Mouse (Mus musculus) forebrain, embryonic 10.5 days (tissue): Measurements from ENCODE around the gene Pik3cd. TPM values are rescaled to one million over a fixed set of nuclear protein-coding genes. Genes with fewer than 3 reads are reported as not detected.

Experiments
- DNase-seq: peaks from one replicate; pipeline ENCODE4 v3.0.0-alpha.2; 2017; ENCODE audit warnings: low spot score; ENCODE audit errors: extremely low spot score
- H3K27ac ChIP-seq: fragments of 300-500 bp; sonication (generic); 2 replicates; pipeline ENCODE4 v1.5.1; 2016; ENCODE audit warnings: mild to moderate bottlenecking
- H3K27me3 ChIP-seq: fragments of 300-500 bp; sonication (generic); 2 replicates; pipeline ENCODE4 v1.6.1; 2016; ENCODE audit warnings: mild to moderate bottlenecking; ENCODE audit not compliant: poor library complexity, severe bottlenecking
- H3K36me3 ChIP-seq: fragments of 300-500 bp; sonication (generic); replicated peaks from 2 replicates; pipeline ENCODE4 v1.6.1; 2016; ENCODE audit warnings: mild to moderate bottlenecking, moderate library complexity
- H3K4me1 ChIP-seq: fragments of 300-500 bp; sonication (generic); 2 replicates; pipeline ENCODE4 v1.6.1; 2016
- H3K4me3 ChIP-seq: fragments of 300-500 bp; sonication (generic); 2 replicates; pipeline ENCODE4 v1.5.1; 2016; ENCODE audit warnings: mild to moderate bottlenecking, moderate library complexity
- H3K9me3 ChIP-seq: fragments of 300-500 bp; sonication (generic); 2 replicates; pipeline ENCODE4 v1.6.1; 2016; ENCODE audit warnings: mild to moderate bottlenecking, moderate library complexity
- WGBS: fragments of 180-500 bp; shearing (Covaris S2); methylation state at CpG from one replicate; pipeline ENCODE4 v1.1.7; 2016; 5-methylcytosine and 5-hydroxymethylcytosine counted together
- polyA plus RNA-seq: library from polyadenylated mRNA; unstranded; fragments of >200 nt; fragmentation: Nextera tagmentation; extraction: Ambion mirVana; gene quantifications from 2 replicates; pipeline ENCODE4 v1.2.1, GENCODE M21; 2016

The Pik3cd gene
- polyA plus RNA-seq, 1 experiment from 2014 or later: 4.6 TPM

GRCm38 (mm10) chr4:149650493-149651193, 51.7 kb downstream of the Pik3cd start:
- Histone ChIP-seq H3K9me3 (no peaks in the 10 kb centered on the region), H3K4me1 (no peaks in the 10 kb centered on the region), H3K36me3 (peaks cover 86% of the 10 kb centered on the region), H3K27me3 (no peaks in the 10 kb centered on the region), H3K4me3 (no peak overlapping the region), H3K27ac (no peak overlapping the region)
- WGBS: 76% methylated on average over 24 of the region's 24 CpGs
- peak; percentile 65 for DNase-seq

DNA sequence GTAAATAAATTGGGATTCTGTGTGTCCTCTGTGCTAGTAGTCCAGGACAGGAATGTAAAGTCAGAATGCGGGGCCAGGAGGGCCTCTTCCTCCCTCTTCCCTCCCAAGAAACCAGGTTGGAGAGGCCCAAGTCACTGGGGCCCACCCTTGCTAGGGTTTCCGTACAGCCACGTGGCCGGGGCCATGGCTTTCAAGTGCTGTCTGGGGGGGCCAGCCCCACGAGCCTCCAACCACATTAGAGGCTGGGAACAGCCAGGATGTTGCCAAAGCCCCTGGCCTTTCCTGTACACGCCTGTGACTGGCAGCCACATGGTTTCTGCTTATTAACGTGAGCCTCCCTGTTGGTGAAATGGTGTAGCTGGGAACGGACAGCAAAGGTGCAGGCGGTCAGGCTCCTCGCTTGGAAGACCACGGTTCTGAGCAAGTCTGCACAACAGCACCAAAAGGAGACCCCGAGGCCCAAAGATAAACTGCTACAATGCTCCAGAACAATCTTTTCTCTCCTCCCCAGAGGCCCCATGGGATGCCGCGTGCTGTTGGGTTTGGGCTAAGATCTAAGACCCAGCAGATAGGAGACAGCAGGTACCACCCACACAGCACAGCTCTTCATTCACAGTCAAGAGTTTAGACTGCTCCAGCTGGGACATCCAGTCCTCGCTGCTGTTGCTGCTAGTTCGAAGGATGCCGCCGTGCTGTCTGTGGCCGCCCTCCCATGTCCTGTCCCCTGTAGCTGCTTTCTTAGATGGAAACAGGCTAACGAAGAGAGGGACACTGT, 54.2 kb downstream of the Pik3cd start:
- WGBS: 90% methylated on average over 20 of the region's 20 CpGs
- peaks cover 100% of the 10 kb centered on the region for H3K36me3 ChIP-seq
- no peak for DNase-seq
- H3K27me3 ChIP-seq: no peaks in the 10 kb centered on the region
- no peaks in the 10 kb centered on the region for H3K9me3 ChIP-seq
- no peak overlapping the region for H3K4me3 ChIP-seq
- H3K4me1 ChIP-seq: no peaks in the 10 kb centered on the region
- H3K27ac ChIP-seq: no peak overlapping the region

DNA sequence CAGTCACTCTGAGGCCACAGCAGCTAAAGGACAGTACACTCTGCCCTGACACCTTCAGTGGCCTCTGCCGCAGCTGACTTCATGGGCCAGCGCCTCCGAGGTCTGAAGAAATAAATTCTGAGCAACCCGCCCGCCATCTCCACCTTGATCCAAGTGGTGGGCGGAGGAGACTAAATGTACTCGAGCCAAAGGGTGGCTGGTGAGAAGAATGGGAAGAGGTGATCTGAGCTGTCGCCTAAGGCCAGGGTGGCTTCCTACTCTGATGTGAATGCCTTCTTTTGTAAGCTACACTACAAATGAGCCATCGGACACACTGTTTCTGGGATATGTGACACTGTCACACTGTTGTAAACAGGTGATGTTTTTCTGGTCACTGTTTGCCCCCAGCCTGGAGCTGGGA, 56.6 kb downstream of the Pik3cd start:
- Histone ChIP-seq H3K9me3 (no peaks in the 10 kb centered on the region), H3K27ac (no peak overlapping the region), H3K27me3 (no peaks in the 10 kb centered on the region), H3K36me3 (peaks cover 100% of the 10 kb centered on the region), H3K4me1 (peaks cover 9% of the 10 kb centered on the region; the same call in 1 of the 2 replicates), H3K4me3 (no peak overlapping the region)
- 95% methylated on average over 9 of the region's 9 CpGs for WGBS
- no peak for DNase-seq

GRCm38 (mm10) chr4:149641956-149642355, 60.4 kb downstream of the Pik3cd start:
- 91% methylated on average over 5 of the region's 5 CpGs for WGBS
- Histone ChIP-seq H3K36me3 (peaks cover 98% of the 10 kb centered on the region), H3K9me3 (no peaks in the 10 kb centered on the region), H3K27me3 (no peaks in the 10 kb centered on the region), H3K27ac (no peak overlapping the region), H3K4me1 (peaks cover 12% of the 10 kb centered on the region; the same call in 1 of the 2 replicates), H3K4me3 (no peak overlapping the region)
- no peak for DNase-seq

- Histone ChIP-seq H3K27ac (no peak overlapping the region), H3K4me1 (peaks cover 12% of the 10 kb centered on the region; the same call in 1 of the 2 replicates), H3K36me3 (peaks cover 98% of the 10 kb centered on the region), H3K4me3 (no peak overlapping the region), H3K27me3 (no peaks in the 10 kb centered on the region), H3K9me3 (no peaks in the 10 kb centered on the region)
- DNase-seq: no peak
- WGBS: 82% methylated on average over 8 of the region's 8 CpGs
Measured at GRCm38 (mm10) chr4:149641400-149641799, 61.0 kb downstream of the Pik3cd start.

- 0 out of 2 replicates have a peak overlapping the region, but pooled peaks have one; percentile 44 for H3K27ac ChIP-seq
- no peak overlapping the region for H3K4me3 ChIP-seq
- WGBS: 79% methylated on average over 9 of the region's 9 CpGs
- peaks cover 98% of the 10 kb centered on the region for H3K36me3 ChIP-seq
- H3K4me1 ChIP-seq: peaks cover 12% of the 10 kb centered on the region; the same call in 1 of the 2 replicates
- no peaks in the 10 kb centered on the region for H3K27me3 ChIP-seq
- no peaks in the 10 kb centered on the region for H3K9me3 ChIP-seq
- no peak for DNase-seq
Measured at GRCm38 (mm10) chr4:149640831-149641230, 61.5 kb downstream of the Pik3cd start.

DNA sequence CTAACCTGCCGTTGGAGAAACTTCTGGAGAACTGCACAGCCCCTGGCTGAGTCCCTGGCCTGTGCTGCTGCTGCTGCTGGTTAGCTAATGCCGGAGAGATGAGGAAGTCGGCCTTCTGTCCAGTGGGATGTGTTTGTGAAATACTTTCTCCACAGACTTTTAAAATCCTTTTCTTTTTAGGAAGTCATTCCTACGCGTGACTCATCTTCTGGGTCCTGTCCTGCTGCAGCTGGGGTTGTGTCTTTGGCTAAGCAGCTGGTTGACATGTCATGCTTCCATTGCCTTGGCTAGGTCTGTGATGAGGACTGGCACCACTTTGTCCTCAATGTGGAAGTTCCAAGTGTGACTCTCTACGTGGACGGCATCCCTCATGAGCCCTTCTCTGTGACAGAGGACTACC, 64.4 kb downstream of the Pik3cd start:
- H3K27me3 ChIP-seq: no peaks in the 10 kb centered on the region
- H3K36me3 ChIP-seq: peaks cover 98% of the 10 kb centered on the region
- WGBS: 92% methylated on average over 7 of the region's 7 CpGs
- H3K4me3 ChIP-seq: no peak overlapping the region
- no peak overlapping the region for H3K27ac ChIP-seq
- no peak for DNase-seq
- H3K9me3 ChIP-seq: no peaks in the 10 kb centered on the region
- H3K4me1 ChIP-seq: peaks cover 12% of the 10 kb centered on the region; the same call in 1 of the 2 replicates

GRCm38 (mm10) chr4:149635915-149636415, 66.4 kb downstream of the Pik3cd start:
- no peak overlapping the region for H3K4me3 ChIP-seq
- peaks cover 98% of the 10 kb centered on the region for H3K36me3 ChIP-seq
- no peaks in the 10 kb centered on the region for H3K9me3 ChIP-seq
- no peak overlapping the region for H3K27ac ChIP-seq
- peaks cover 5% of the 10 kb centered on the region; the same call in 1 of the 2 replicates for H3K4me1 ChIP-seq
- no peak for DNase-seq
- WGBS: 95% methylated on average over 8 of the region's 8 CpGs
- no peaks in the 10 kb centered on the region for H3K27me3 ChIP-seq

GRCm38 (mm10) chr4:149634966-149635365, 67.4 kb downstream of the Pik3cd start:
- DNase-seq: no peak
- Histone ChIP-seq H3K36me3 (peaks cover 98% of the 10 kb centered on the region), H3K27me3 (no peaks in the 10 kb centered on the region), H3K4me1 (no peaks in the 10 kb centered on the region), H3K27ac (no peak overlapping the region), H3K9me3 (no peaks in the 10 kb centered on the region), H3K4me3 (no peak overlapping the region)
- WGBS: 93% methylated on average over 11 of the region's 11 CpGs

DNA sequence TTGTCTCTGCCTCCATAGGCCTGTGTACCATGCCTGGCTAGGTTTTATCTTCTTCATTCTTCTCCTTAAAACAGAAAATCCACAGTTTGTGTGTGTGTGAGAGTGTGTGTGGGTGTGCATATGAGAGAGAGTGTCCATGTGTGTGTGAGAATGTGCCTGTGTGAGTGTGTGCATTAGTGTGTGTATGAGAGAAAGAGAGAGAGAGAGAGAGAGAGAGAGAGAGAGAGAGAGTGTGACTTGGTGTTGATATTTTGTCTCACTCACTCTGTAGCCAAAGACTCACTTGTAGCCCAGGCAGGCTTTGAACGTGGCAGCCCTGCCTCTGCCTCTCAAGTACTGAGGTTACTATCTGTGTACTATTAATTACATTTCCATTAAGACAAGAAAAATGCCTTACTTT, 68.2 kb downstream of the Pik3cd start:
- Histone ChIP-seq H3K36me3 (peaks cover 96% of the 10 kb centered on the region), H3K9me3 (no peaks in the 10 kb centered on the region), H3K27me3 (no peaks in the 10 kb centered on the region), H3K4me3 (no peak overlapping the region), H3K27ac (no peak overlapping the region), H3K4me1 (0 out of 2 replicates have a peak, but pooled peaks cover 3% of the 10 kb centered on the region)
- no peak for DNase-seq
- 90% methylated on average over 1 of the region's 1 CpGs for WGBS

DNA sequence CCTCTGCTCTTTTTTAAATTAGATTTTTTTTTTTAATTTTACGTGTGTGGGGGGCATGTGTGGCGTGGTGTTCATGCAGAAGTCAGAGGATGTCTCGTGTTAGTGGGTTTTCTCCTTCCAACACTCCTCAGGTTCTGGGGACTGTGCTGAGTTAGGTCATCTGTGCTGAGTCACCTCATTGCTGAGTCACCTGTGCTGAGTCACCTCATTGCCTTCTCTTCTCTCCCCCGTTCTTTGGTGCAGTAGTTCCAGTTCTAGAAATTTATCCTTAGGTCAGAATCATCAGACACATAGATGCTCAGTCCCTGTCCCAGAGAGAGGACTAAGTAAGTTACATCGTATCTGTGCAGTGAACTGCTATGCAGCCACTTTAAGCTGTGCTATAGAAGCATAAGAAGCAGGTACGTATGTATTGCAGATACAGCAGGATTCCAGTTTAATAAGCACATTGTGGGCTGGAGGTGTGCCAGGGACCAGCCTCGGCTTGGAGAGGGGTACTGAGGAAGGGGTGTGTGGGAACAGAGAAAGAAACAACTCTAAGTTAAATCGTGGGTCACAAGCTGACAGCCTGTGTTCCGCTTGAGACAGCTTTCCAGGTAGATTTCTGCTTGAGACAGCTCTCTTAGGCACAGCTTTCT, 69.6 kb downstream of the Pik3cd start:
- no peaks in the 10 kb centered on the region for H3K9me3 ChIP-seq
- no peak for DNase-seq
- no peaks in the 10 kb centered on the region for H3K27me3 ChIP-seq
- peaks cover 88% of the 10 kb centered on the region for H3K36me3 ChIP-seq
- peaks cover 11% of the 10 kb centered on the region for H3K4me1 ChIP-seq
- H3K4me3 ChIP-seq: no peak overlapping the region
- no peak overlapping the region for H3K27ac ChIP-seq
- WGBS: 90% methylated on average over 9 of the region's 9 CpGs

GRCm38 (mm10) chr4:149628810-149629209, 73.6 kb downstream of the Pik3cd start:
- H3K27me3 ChIP-seq: no peaks in the 10 kb centered on the region
- no peak overlapping the region for H3K4me3 ChIP-seq
- no peak for DNase-seq
- no peak overlapping the region for H3K27ac ChIP-seq
- H3K9me3 ChIP-seq: no peaks in the 10 kb centered on the region
- peaks cover 41% of the 10 kb centered on the region for H3K4me1 ChIP-seq
- 92% methylated on average over 9 of the region's 9 CpGs for WGBS
- H3K36me3 ChIP-seq: peaks cover 59% of the 10 kb centered on the region
